Mouse (Mus musculus) megakaryocyte-erythroid progenitor cell, adult 5-6 weeks (primary cell): ENCODE data around the gene Apmap. TPM values are rescaled to one million over a fixed set of nuclear protein-coding genes. Genes with fewer than 3 reads are reported as not detected.

Experiments used
- total RNA-seq, 2 experiments: library from RNA; stranded (forward) in 1 of 2; stranded (reverse) in 1 of 2; fragments of 200-1000, 215-1000 nt in 1 of 2; fragments of >200 nt in 1 of 2; fragmentation: Nextera tagmentation in 1 of 2; gene quantifications; 2 replicates each; pipeline ENCODE4 v1.2.3; 2014 to 2017

The Apmap gene
- total RNA-seq, 2 experiments from 2014 or later = 10.7 to 43.1 TPM

Other genes starting within 250 kb of the Apmap start
- gene 3300002I08Rik, start 245.8 kb downstream of the Apmap start, total RNA-seq (2014; fragmentation: Nextera tagmentation) = 1.5 and 1.6 TPM in 2 replicates
- gene 3300002I08Rik, start 245.8 kb downstream of the Apmap start, total RNA-seq (2017) = 3.5 TPM in 2 replicates
- 1.4 and 2.1 TPM in 2 replicates for gene Zfp442, start 157.1 kb downstream of the Apmap start, total RNA-seq (2014; fragmentation: Nextera tagmentation)
- gene Zfp442, start 157.1 kb downstream of the Apmap start, total RNA-seq (2017) = 2.5 and 3.1 TPM in 2 replicates
- not detected in 2 replicates for gene Zfp345, start 123.5 kb downstream of the Apmap start, total RNA-seq (2014; fragmentation: Nextera tagmentation)
- 0.30 and 0.89 TPM in 2 replicates for gene Zfp345, start 123.5 kb downstream of the Apmap start, total RNA-seq (2017)
- 3.8 and 7.0 TPM in 2 replicates for gene Cst7, start 38.2 kb downstream of the Apmap start, total RNA-seq (2014; fragmentation: Nextera tagmentation)
- gene Cst7, start 38.2 kb downstream of the Apmap start, total RNA-seq (2017) = 12.1 and 19.5 TPM in 2 replicates
- 90.4 and 97.4 TPM in 2 replicates for gene Acss1, start 59.9 kb upstream of the Apmap start, total RNA-seq (2014; fragmentation: Nextera tagmentation)
- 66.9 and 69.4 TPM in 2 replicates for gene Acss1, start 59.9 kb upstream of the Apmap start, total RNA-seq (2017)
- not detected in 2 replicates for gene Vsx1, start 80.8 kb upstream of the Apmap start, total RNA-seq (2014; fragmentation: Nextera tagmentation)
- not detected in 2 replicates for gene Vsx1, start 80.8 kb upstream of the Apmap start, total RNA-seq (2017)
- 21.7 and 24.5 TPM in 2 replicates for gene Entpd6, start 140.5 kb upstream of the Apmap start, total RNA-seq (2014; fragmentation: Nextera tagmentation)
- gene Entpd6, start 140.5 kb upstream of the Apmap start, total RNA-seq (2017) = 15.2 and 20.5 TPM in 2 replicates
- gene Pygb, start 178.2 kb upstream of the Apmap start, total RNA-seq (2014; fragmentation: Nextera tagmentation) = 14.1 and 16.1 TPM in 2 replicates
- gene Pygb, start 178.2 kb upstream of the Apmap start, total RNA-seq (2017) = 11.7 and 13.0 TPM in 2 replicates